17 mouse cellular contexts compared by ENCODE assay signal in the genomic region with DNA sequence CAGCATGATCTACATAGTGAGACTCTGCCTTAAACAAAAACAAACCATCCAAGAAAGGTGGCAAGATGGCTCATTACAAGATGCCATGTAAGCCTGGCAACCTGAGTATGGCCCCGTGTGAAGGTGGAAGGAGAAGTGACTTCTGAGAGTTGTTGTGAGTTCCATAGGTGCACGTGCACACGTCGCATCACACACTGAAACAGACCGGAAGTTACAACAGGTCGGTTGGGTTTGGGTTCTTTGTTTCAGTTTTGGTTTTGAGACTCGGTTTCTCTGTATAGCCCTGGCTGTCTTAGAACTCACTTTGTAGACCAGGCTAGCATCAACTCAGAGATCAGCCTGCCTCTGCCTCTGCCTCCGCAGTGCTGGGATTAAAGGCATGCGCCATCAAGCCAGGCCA.
"Had no signal": no experiment of that assay in that cellular context is flagged by ENCODE, and none has a peak within 500 bp of the region (broad histone marks: within the 10 kb centered on the region; RNA-seq: fewer than 3 reads in every experiment).

No protein-coding gene starts in this region.

- H3K4me3 ChIP-seq: kidney, embryonic 15.5 days; limb, embryonic 12.5 days; limb, embryonic 15.5 days; midbrain, embryonic 13.5 days had no signal

- ATAC-seq: liver, postnatal 0 days; lung, postnatal 0 days; midbrain, embryonic 13.5 days had no signal

- H3K9ac ChIP-seq: kidney, embryonic 15.5 days; limb, embryonic 12.5 days; limb, embryonic 15.5 days; liver, embryonic 14.5 days; liver, postnatal 0 days; lung, embryonic 14.5 days; midbrain, embryonic 13.5 days had no signal

- H3K4me2 ChIP-seq: kidney, embryonic 15.5 days; limb, embryonic 12.5 days; limb, embryonic 15.5 days; liver, embryonic 11.5 days; lung, embryonic 14.5 days; midbrain, embryonic 13.5 days had no signal

- DNase-seq: kidney, adult 8-10 months; kidney, postnatal 10 days; kidney, postnatal 36 days; left cerebral cortex, postnatal 4 days; liver, postnatal 0 days; lung, embryonic 14.5 days; thymus, adult 2 months; thymus, postnatal 14 days; thymus, postnatal 4 days had no signal

- H3K9me3 ChIP-seq: kidney, embryonic 15.5 days; limb, embryonic 12.5 days; limb, embryonic 15.5 days; midbrain, embryonic 13.5 days had no signal

- H3K27ac ChIP-seq: kidney, embryonic 15.5 days; limb, embryonic 12.5 days; limb, embryonic 15.5 days; liver, embryonic 14.5 days; macrophage; midbrain, embryonic 13.5 days had no signal

- H3K4me1 ChIP-seq: kidney, embryonic 15.5 days had no signal

- H3K27me3 ChIP-seq: kidney, embryonic 15.5 days; limb, embryonic 12.5 days; limb, embryonic 15.5 days; midbrain, embryonic 13.5 days had no signal
